Mouse (Mus musculus) small intestine, adult 2 months (tissue): ENCODE measurements around the gene Il33.

Source experiments
- CTCF ChIP-seq: fragments of 200-500 bp; IDR thresholded peaks from 2 replicates; pipeline ENCODE4 v1.5.1; 2012; ENCODE audit warnings: low read depth, mild to moderate bottlenecking, control low read depth, inconsistent platforms, low read length, moderate library complexity, mixed read lengths; ENCODE audit not compliant: insufficient replicate concordance, insufficient read length; ENCODE audit errors: extremely low read depth
- POLR2A ChIP-seq: fragments of 200-500 bp; IDR thresholded peaks from 2 replicates; pipeline ENCODE4 v1.6.1; 2012; ENCODE audit warnings: low read depth, mild to moderate bottlenecking, control low read depth, inconsistent platforms, low read length, moderate library complexity

GRCm38 (mm10) chr19:29891981-29892380, 32.9 kb upstream of the Il33 start:
- TF ChIP-seq CTCF (no peak), POLR2A (no peak)
